Mouse (Mus musculus) intestine, embryonic 16.5 days (tissue): ENCODE results near the gene Tmem214. TPM values are rescaled to one million over a fixed set of nuclear protein-coding genes. Genes with fewer than 3 reads are reported as not detected.
A peak's percentile ranks its signal among the peaks of the same experiment; 100 is the strongest.

Source experiments
- ATAC-seq: fragments of 200-750 bp; cut with Nextera tagmentation; 2 replicates; pipeline ENCODE4 v1.8.0; 2017; ENCODE audit warnings: moderate TSS enrichment, moderate library complexity
- H3K27ac ChIP-seq: fragments of 300-500 bp; sonication (generic); 2 replicates; pipeline ENCODE4 v1.5.1; 2014; ENCODE audit warnings: mild to moderate bottlenecking, low read length
- H3K27me3 ChIP-seq: fragments of 300-500 bp; sonication (generic); replicated peaks from 2 replicates; pipeline ENCODE4 v1.6.1; 2014; ENCODE audit warnings: low read length, control low read depth, mixed read lengths; ENCODE audit not compliant: control insufficient read depth, insufficient read depth
- H3K36me3 ChIP-seq: fragments of 300-500 bp; sonication (generic); 2 replicates; pipeline ENCODE4 v1.6.1; 2014; ENCODE audit warnings: low read length, control low read depth; ENCODE audit not compliant: control insufficient read depth, insufficient read depth
- H3K4me1 ChIP-seq: fragments of 300-500 bp; sonication (generic); 2 replicates; pipeline ENCODE4 v1.6.1; 2014; ENCODE audit warnings: low read length, control low read depth, mixed read lengths; ENCODE audit not compliant: control insufficient read depth, insufficient read depth
- H3K4me2 ChIP-seq: fragments of 300-500 bp; sonication (generic); 2 replicates; pipeline ENCODE4 v1.6.1; 2014; ENCODE audit warnings: low read depth, low read length, control low read depth
- H3K4me3 ChIP-seq: fragments of 300-500 bp; sonication (generic); 2 replicates; pipeline ENCODE4 v1.5.1; 2014; ENCODE audit warnings: mild to moderate bottlenecking, low read length
- H3K9ac ChIP-seq: fragments of 300-500 bp; sonication (generic); 2 replicates; pipeline ENCODE4 v1.6.1; 2014; ENCODE audit warnings: low read depth, low read length
- H3K9me3 ChIP-seq: fragments of 300-500 bp; sonication (generic); 2 replicates; pipeline ENCODE4 v1.6.1; 2016; ENCODE audit warnings: low read length, control low read depth; ENCODE audit not compliant: control insufficient read depth
- WGBS: fragments of 180-500 bp; shearing (Covaris S2); extraction: QIAGEN DNeasy Blood & Tissue Kit; methylation state at CpG from one replicate; pipeline ENCODE4 v1.1.7; 2014; 5-methylcytosine and 5-hydroxymethylcytosine counted together
- polyA plus RNA-seq: library from polyadenylated mRNA; unstranded; fragments of >200 nt; fragmentation: Nextera tagmentation; extraction: Ambion mirVana; gene quantifications from 2 replicates; pipeline ENCODE4 v1.2.1, GENCODE M21; 2015

The Tmem214 gene
- polyA plus RNA-seq, 1 experiment from 2014 or later = 76.5 TPM

DNA sequence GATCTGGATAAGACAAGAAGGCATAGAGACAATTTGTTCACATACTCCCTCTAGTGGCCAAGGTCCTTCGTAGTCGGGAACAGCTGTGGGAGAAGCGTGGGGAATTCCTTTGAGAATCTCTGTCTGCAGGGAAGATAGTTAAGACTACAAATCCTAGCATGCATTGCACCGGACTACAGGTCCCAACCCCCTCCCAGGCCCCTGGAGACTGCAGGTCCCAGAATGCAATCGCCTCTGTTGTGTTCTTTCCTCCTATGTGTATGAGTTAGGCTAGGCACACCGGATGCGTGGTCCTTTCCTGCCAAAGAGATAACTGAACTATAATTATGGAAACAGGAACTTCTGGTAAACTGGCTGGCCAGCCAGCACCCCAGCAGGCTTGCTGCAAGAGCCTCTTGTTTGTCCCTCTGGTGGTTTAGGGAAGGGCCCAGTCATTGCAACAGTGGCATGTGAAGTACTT is 48.2 kb downstream of the Tmem214 start:
- no peaks in the 10 kb centered on the region for H3K27me3 ChIP-seq
- 3% methylated on average over 7 of the region's 7 CpGs for WGBS
- peak; percentile 69 for ATAC-seq
- peak overlapping the region; percentile 93; the same call in 1 of the 2 replicates for H3K27ac ChIP-seq
- 0 out of 2 replicates have a peak overlapping the region, but pooled peaks have one; percentile 12 for H3K9ac ChIP-seq
- no peaks in the 10 kb centered on the region for H3K9me3 ChIP-seq
- H3K36me3 ChIP-seq = no peaks in the 10 kb centered on the region; the same call in 1 of the 2 replicates
- H3K4me3 ChIP-seq = peak overlapping the region; percentile 62
- peak overlapping the region; percentile 77 for H3K4me2 ChIP-seq
- peaks cover 44% of the 10 kb centered on the region for H3K4me1 ChIP-seq

DNA sequence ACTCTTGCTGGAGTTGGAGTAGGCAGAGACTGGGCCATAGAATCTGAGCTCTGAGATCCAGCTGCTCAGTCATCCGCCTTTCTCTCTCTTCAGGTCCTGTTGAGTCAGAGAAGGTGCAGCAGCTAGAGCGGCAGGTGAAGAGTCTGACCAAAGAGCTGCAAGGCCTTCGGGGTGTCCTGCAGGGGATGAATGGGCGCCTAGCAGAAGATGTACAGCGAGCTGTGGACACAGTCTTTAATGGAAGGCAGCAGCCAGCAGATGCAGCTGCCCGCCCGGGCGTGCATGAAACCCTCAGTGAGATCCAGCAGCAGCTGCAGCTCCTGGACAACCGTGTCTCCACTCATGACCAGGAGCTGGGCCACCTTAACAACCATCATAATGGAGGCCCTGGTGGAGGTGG is 49.0 kb downstream of the Tmem214 start:
- H3K9me3 ChIP-seq = no peaks in the 10 kb centered on the region
- no peak overlapping the region for H3K4me3 ChIP-seq
- no peaks in the 10 kb centered on the region; the same call in 1 of the 2 replicates for H3K36me3 ChIP-seq
- H3K4me1 ChIP-seq = peaks cover 40% of the 10 kb centered on the region
- no peak overlapping the region for H3K4me2 ChIP-seq
- H3K27ac ChIP-seq = no peak overlapping the region
- 0 out of 2 replicates have a peak overlapping the region, but pooled peaks have one; percentile 14 for H3K9ac ChIP-seq
- H3K27me3 ChIP-seq = no peaks in the 10 kb centered on the region
- ATAC-seq = no peak
- 95% methylated on average over 9 of the region's 9 CpGs for WGBS

GRCm38 (mm10) chr5:30917348-30917747 is 49.5 kb downstream of the Tmem214 start:
- no peak for ATAC-seq
- Histone ChIP-seq H3K36me3 (no peaks in the 10 kb centered on the region; the same call in 1 of the 2 replicates), H3K9ac (0 out of 2 replicates have a peak overlapping the region, but pooled peaks have one; percentile 14), H3K9me3 (no peaks in the 10 kb centered on the region), H3K4me2 (no peak overlapping the region), H3K4me3 (no peak overlapping the region), H3K27ac (no peak overlapping the region), H3K27me3 (no peaks in the 10 kb centered on the region), H3K4me1 (peaks cover 40% of the 10 kb centered on the region)
- 86% methylated on average over 11 of the region's 11 CpGs for WGBS

- Histone ChIP-seq H3K4me1 (peaks cover 39% of the 10 kb centered on the region), H3K36me3 (no peaks in the 10 kb centered on the region; the same call in 1 of the 2 replicates), H3K4me3 (no peak overlapping the region), H3K4me2 (no peak overlapping the region), H3K9ac (no peak overlapping the region; the same call in 1 of the 2 replicates), H3K9me3 (no peaks in the 10 kb centered on the region), H3K27me3 (no peaks in the 10 kb centered on the region), H3K27ac (no peak overlapping the region)
- 88% methylated on average over 31 of the region's 31 CpGs for WGBS
- ATAC-seq = no peak
Measured at GRCm38 (mm10) chr5:30917891-30918670, 50.3 kb downstream of the Tmem214 start.

GRCm38 (mm10) chr5:30918691-30919090 is 50.9 kb downstream of the Tmem214 start:
- 88% methylated on average over 8 of the region's 8 CpGs for WGBS
- peaks cover 39% of the 10 kb centered on the region for H3K4me1 ChIP-seq

DNA sequence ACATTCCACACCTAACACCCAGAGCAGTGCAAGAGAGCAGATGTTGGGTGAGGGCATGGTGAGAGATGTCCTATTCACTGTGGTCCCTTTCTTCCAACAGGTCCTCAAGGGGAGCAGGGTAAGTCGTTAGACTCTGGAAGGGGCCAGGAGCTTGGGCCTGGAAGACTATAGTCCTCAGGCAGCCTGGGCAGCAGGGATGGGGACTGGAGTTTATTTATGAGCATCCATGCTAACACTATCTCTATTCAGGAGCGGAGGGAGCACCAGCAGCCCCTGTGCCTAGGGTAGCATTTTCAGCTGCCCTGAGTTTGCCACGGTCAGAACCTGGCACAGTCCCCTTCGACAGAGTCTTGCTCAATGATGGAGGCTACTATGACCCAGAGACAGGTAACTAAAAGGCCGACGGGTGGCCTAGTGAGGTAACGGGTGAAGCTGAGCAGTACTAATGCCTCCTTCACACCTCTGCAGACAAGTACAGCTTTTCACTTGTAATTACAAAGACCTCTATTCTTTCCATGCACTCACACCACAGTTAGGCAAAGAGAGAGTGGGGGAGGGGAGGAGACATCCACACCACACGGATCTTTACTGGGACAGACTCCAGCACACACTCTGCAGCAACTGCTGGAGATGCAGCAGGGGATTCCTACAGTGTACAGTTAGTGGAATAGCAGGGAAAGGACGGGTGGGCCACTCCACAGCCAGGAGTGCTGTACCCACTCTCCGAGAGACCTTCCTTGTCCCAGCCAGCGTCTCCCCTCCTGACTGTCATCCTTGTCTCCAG is 52.2 kb downstream of the Tmem214 start:
- WGBS = 62% methylated on average over 11 of the region's 11 CpGs
- ATAC-seq = no peak; the same call in 1 of the 2 replicates

More at GRCm38 (mm10) chr5:30918691-30919090, 50.9 kb downstream of the Tmem214 start:
- H3K4me2 ChIP-seq = no peak overlapping the region
- no peak overlapping the region for H3K4me3 ChIP-seq
- no peak overlapping the region; the same call in 1 of the 2 replicates for H3K9ac ChIP-seq
- no peak overlapping the region for H3K27ac ChIP-seq
- H3K27me3 ChIP-seq = no peaks in the 10 kb centered on the region
- H3K9me3 ChIP-seq = no peaks in the 10 kb centered on the region
- no peak for ATAC-seq
- no peaks in the 10 kb centered on the region; the same call in 1 of the 2 replicates for H3K36me3 ChIP-seq

DNA sequence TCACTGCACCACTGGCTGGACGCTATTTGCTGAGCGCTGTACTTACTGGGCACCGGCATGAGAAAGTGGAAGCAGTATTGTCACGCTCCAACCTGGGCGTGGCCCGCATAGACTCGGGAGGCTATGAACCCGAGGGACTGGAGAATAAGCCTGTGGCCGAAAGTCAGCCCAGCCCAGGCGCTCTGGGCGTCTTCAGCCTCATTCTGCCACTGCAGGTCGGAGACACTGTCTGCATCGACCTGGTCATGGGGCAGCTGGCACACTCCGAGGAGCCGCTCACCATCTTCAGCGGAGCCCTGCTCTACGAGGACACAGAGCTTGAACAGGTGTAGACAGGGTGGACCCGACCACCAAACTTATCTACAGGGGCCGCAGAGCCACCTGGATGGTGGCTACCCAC is 52.8 kb downstream of the Tmem214 start:
- Histone ChIP-seq H3K27me3 (no peaks in the 10 kb centered on the region), H3K4me1 (peaks cover 33% of the 10 kb centered on the region), H3K9ac (peak overlapping the region; percentile 43), H3K4me3 (peak overlapping the region; percentile 61), H3K9me3 (no peaks in the 10 kb centered on the region), H3K4me2 (peak overlapping the region; percentile 89), H3K36me3 (no peaks in the 10 kb centered on the region; the same call in 1 of the 2 replicates), H3K27ac (peak overlapping the region; percentile 45)
- ATAC-seq = peak; percentile 27
- 55% methylated on average over 19 of the region's 19 CpGs for WGBS

More for the DNA sequence above, 52.2 kb downstream of the Tmem214 start:
- H3K36me3 ChIP-seq = no peaks in the 10 kb centered on the region; the same call in 1 of the 2 replicates
- peak overlapping the region; percentile 43; the same call in 1 of the 2 replicates for H3K9ac ChIP-seq
- no peak overlapping the region for H3K4me3 ChIP-seq
- H3K4me2 ChIP-seq = 0 out of 2 replicates have a peak overlapping the region, but pooled peaks have one; percentile 89
- H3K4me1 ChIP-seq = peaks cover 36% of the 10 kb centered on the region
- H3K27me3 ChIP-seq = no peaks in the 10 kb centered on the region
- peak overlapping the region; percentile 45 for H3K27ac ChIP-seq
- H3K9me3 ChIP-seq = no peaks in the 10 kb centered on the region

- Histone ChIP-seq H3K4me1 (peaks cover 31% of the 10 kb centered on the region), H3K27ac (peak within 1 kb of the TSS; percentile 80), H3K4me3 (peak within 1 kb of the TSS; percentile 61), H3K9ac (peak within 1 kb of the TSS; percentile 68), H3K27me3 (no peaks in the 10 kb centered on the region), H3K9me3 (no peaks in the 10 kb centered on the region), H3K4me2 (peak within 1 kb of the TSS; percentile 89), H3K36me3 (no peaks in the 10 kb centered on the region; the same call in 1 of the 2 replicates)
- ATAC-seq = peak; percentile 88
- WGBS = 1% methylated on average over 35 of the region's 40 CpGs
Measured at GRCm38 (mm10) chr5:30921256-30922033, 53.6 kb downstream of the Tmem214 start, which contains the start of gene Khk. Khk (plus strand) TSS chr5:30921431.
